Mouse (Mus musculus) embryonic fibroblast, embryonic 13.5 days (primary cell): ENCODE measurements around the gene Nrp1. TPM values are rescaled to one million over a fixed set of nuclear protein-coding genes. Genes with fewer than 3 reads are reported as not detected.

Experiments
- H3K27ac ChIP-seq: 2 replicates; pipeline ENCODE4 v1.5.1; 2012; ENCODE audit warnings: low read length, control low read depth, inconsistent platforms; ENCODE audit not compliant: insufficient read depth
- H3K4me1 ChIP-seq: 2 replicates; pipeline ENCODE4 v1.6.1; 2011; ENCODE audit warnings: low read length; ENCODE audit not compliant: control insufficient read depth, insufficient read depth
- H3K4me3 ChIP-seq: 2 replicates; pipeline ENCODE4 v1.5.1; 2011; ENCODE audit warnings: mild to moderate bottlenecking, control low read depth, low read length; ENCODE audit not compliant: insufficient read depth
- CTCF ChIP-seq: IDR thresholded peaks from 2 replicates; pipeline ENCODE4 v1.5.1; 2011; ENCODE audit warnings: mild to moderate bottlenecking, control low read depth, low read length, moderate library complexity, borderline replicate concordance; ENCODE audit not compliant: insufficient read depth
- POLR2A ChIP-seq: IDR thresholded peaks from 2 replicates; pipeline ENCODE4 v1.6.1; 2011; ENCODE audit warnings: low read depth, mild to moderate bottlenecking, control low read depth, low read length, moderate library complexity
- polyA plus RNA-seq: library from polyadenylated mRNA; stranded (reverse); fragments of >200 nt; gene quantifications from 2 replicates; pipeline ENCODE4 v1.2.4, GENCODE M21; 2011; ENCODE audit warnings: low read depth; ENCODE audit not compliant: missing spikeins, insufficient read length

The Nrp1 gene
- polyA plus RNA-seq, 1 experiment, result 121 TPM

GRCm38 (mm10) chr8:128416896-128417295 lies 58.5 kb downstream of the Nrp1 start:
- H3K4me1 ChIP-seq, result peaks cover 10% of the 10 kb centered on the region
- H3K27ac ChIP-seq, result peak overlapping the region; percentile 35; the same call in 1 of the 2 replicates
- TF ChIP-seq CTCF (no peak), POLR2A (no peak)
- H3K4me3 ChIP-seq, result no peak overlapping the region

DNA sequence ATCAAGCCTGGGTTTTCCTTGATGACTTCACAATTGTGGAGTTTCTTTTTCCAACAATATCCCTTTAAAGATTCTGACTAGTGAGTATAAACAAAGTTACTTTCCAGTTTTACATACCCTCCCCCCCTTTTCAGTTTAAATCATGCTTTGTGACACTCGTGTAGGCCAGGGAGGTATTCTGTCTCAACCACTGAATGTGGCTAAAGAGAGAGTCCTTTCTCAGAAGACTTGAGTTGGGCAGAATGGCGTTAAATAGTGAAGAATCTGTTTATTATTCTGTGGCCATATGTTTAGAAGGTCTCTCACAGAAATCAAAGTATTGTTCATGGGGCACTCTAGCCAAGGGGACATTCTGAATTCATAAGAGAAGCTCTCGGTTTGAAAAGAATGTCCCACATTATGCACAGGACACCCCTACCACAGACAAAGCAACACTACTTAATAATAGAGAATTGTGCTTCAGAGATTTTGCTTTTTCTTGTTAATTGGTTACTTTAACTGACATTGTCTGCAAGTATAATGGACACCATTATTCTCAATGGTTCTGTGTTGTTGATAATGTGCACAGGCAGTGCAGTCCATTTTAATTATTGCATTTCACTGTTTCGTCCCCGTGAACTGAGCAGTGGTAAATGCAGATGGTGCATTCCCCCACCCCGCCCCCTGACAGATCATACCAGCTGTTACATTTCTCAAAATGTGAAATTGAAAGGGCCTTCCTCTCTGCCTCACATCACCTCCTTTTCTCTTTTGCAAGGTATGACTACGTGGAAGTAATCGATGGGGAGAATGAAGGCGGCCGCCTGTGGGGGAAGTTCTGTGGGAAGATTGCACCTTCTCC lies 59.8 kb downstream of the Nrp1 start:
- Histone ChIP-seq H3K4me1 (peaks cover 11% of the 10 kb centered on the region), H3K27ac (no peak overlapping the region), H3K4me3 (no peak overlapping the region)
- TF ChIP-seq POLR2A (no peak), CTCF (no peak)

- H3K4me3 ChIP-seq, result no peak overlapping the region
- TF ChIP-seq CTCF (no peak), POLR2A (no peak)
These were observed 61.6 kb downstream of the Nrp1 start for GRCm38 (mm10) chr8:128419984-128420383.

DNA sequence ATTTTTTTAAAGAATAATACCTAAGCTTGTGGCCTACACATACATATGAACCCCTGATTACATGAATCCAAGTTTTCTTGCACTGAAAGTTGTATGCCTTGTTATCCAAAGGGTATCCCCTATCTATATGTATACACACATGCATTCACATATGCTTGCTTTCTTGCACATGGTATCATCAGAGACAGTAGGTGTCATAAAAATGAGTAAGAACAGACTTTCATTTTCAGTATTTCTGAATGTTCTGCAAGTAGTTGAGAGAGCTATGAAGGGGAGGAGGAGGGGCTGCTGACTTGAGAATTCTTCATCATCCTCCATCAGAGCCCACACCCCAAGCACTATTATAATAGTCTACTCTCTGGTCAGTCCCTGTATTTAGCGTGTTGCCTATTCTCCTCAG lies 62.0 kb downstream of the Nrp1 start:
- Histone ChIP-seq H3K4me3 (no peak overlapping the region), H3K4me1 (peaks cover 18% of the 10 kb centered on the region), H3K27ac (no peak overlapping the region)
- TF ChIP-seq POLR2A, result no peak
- TF ChIP-seq CTCF, result no peak

More at GRCm38 (mm10) chr8:128419984-128420383, 61.6 kb downstream of the Nrp1 start:
- 0 out of 2 replicates have a peak overlapping the region, but pooled peaks have one; percentile 29 for H3K27ac ChIP-seq
- peaks cover 16% of the 10 kb centered on the region for H3K4me1 ChIP-seq

DNA sequence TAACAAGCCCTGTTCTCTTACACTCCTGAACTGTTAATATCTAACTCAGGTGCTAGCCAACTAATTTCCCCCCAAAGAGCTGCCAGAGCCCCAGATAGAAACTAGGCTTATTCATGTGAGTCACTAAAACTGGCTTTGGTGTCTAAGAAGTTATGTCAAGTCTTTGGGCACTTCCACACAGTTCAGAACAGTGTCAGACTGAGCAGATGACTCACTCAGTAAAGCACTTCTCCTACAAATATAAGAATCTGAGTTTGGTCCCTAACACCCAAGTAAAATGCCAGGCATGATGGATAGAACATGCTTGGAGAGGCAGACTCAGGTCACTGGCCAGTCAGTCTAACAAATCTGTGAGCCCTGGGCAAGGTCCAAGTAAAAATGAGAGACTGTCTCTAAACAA lies 65.4 kb downstream of the Nrp1 start:
- TF ChIP-seq CTCF (no peak), POLR2A (no peak)
- Histone ChIP-seq H3K27ac (peak overlapping the region; percentile 8; the same call in 1 of the 2 replicates), H3K4me3 (no peak overlapping the region), H3K4me1 (peaks cover 11% of the 10 kb centered on the region)

DNA sequence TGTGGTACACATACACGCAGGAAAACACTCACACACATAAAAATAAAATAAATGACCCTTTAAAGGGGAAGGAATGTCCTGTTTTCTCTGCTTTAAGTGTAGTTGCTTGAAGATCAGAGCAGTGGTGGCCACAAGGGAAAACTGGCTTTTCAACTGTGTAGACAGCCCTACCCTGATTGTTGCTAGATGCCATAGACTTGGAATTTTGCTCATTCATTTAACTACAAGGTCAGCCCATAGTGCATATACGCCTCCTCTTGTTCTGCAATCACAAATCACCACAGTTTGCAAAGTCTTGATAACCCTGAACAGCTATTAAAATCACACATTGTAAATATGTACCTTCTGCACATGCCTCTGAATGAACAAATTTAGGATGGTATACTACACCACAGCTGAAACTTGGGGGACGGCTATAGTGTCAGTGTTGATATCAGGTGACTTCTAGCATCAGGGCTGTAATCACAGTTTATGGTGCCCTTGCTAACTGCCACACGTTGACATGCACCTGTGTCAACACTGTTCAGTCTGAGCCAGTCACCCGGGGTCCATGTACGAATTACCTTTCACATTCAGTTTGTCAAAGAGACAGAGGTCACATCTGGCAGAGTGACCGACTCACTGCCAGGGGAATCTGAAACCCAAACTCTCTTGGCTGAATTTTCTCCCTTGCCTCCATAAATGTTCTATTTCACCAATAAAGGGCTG lies 66.4 kb downstream of the Nrp1 start:
- peak overlapping the region; percentile 8; the same call in 1 of the 2 replicates for H3K27ac ChIP-seq
- H3K4me3 ChIP-seq, result no peak overlapping the region
- peaks cover 11% of the 10 kb centered on the region for H3K4me1 ChIP-seq
- TF ChIP-seq POLR2A, result no peak
- no peak for TF ChIP-seq CTCF

DNA sequence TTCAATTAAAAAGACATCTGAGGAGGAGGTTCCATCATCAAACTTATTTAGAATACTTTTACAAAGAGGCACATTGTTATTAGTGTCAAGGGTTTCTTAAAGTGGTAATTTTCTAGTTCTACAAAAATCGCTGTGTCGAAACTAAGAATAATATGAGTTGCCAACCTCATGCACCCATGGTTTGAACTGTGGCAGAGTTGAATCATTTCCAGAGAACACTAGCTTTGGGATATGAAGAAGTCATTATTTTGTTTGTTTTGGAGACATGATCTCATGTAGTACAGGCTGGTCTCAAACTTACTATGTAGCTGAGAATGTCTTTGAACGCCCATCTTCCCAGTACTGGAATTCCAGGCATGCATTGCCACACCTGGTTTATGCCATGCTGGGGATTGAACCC lies 68.7 kb downstream of the Nrp1 start:
- peaks cover 11% of the 10 kb centered on the region for H3K4me1 ChIP-seq
- H3K27ac ChIP-seq, result no peak overlapping the region
- no peak for TF ChIP-seq CTCF
- TF ChIP-seq POLR2A, result no peak
- no peak overlapping the region for H3K4me3 ChIP-seq

DNA sequence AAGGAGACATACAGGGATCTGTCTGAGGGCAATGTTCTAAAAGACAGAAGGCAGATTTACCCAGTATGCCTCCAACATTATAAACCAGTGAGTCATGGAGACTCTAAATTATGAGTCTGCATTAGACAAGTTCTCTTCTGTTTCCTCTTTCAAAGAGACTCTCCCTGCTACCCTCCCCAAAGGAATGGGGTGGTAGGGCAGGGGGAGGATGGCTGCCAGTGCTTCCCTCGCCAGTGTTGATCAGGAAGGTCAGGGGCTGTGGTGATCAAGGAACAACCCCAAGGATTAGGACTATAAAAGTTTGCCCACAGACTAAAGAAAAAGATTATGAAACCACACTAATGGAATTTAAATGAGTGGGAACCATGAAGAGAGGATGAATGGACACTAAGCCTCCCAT lies 70.6 kb downstream of the Nrp1 start:
- TF ChIP-seq CTCF, result no peak
- no peak for TF ChIP-seq POLR2A
- no peak overlapping the region for H3K4me3 ChIP-seq
- peaks cover 8% of the 10 kb centered on the region for H3K4me1 ChIP-seq
- H3K27ac ChIP-seq, result peak overlapping the region; percentile 73

- Histone ChIP-seq H3K27ac (no peak overlapping the region), H3K4me1 (peaks cover 3% of the 10 kb centered on the region), H3K4me3 (no peak overlapping the region)
- no peak for TF ChIP-seq CTCF
- TF ChIP-seq POLR2A, result no peak
These were observed 72.7 kb downstream of the Nrp1 start for GRCm38 (mm10) chr8:128431082-128431481.

DNA sequence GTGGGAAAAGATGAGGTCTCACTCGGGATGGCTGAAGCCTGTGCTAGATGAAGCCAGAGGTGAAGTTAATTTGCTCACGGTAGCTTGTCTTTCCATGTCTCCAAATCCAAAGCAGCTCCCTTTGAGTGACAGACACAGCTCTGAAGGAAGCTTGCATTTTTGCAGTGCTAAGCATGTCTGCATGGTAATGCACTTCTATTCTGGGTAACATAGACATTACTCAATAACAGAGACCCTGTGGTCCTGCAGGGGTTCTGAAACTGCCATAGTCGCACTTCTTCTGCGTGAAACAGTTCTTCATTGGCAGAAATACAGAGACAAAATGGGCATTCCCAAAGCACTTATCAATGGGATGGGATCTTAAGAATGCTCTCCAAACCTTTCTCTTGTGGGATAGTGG lies 77.3 kb downstream of the Nrp1 start:
- Histone ChIP-seq H3K27ac (no peak overlapping the region), H3K4me3 (no peak overlapping the region), H3K4me1 (no peaks in the 10 kb centered on the region)
- TF ChIP-seq POLR2A (no peak), CTCF (no peak)
